Mouse (Mus musculus) lung, postnatal 10 days (tissue): ENCODE results near the gene 9230112D13Rik.

Source experiments
- DNase-seq: peaks from one replicate; pipeline ENCODE4 v3.0.0; 2021

Gene 9230112D13Rik

DNA sequence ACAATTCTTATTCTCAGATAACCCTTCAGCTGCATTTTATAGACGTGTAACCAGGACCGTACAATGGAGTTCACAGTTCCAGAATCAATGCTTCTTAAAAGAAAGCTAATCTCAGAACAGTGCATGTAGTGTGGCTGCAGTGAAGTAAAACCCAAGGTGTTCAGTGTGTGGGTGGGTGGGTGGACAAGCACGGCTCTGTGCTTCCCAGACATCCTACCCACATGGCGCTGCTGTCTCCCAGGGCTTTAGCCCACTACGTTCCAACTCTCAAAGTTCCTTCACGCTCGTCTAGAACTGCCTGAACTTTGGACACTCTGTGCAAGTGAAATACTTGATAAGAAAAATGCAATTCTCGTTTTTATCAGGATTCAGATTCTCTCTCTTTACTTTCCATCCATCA, at the start of gene 9230112D13Rik:
TSS of gene 9230112D13Rik (minus strand) at position 101 of the 400 bp plus-strand sequence.
- no peak for DNase-seq

DNA sequence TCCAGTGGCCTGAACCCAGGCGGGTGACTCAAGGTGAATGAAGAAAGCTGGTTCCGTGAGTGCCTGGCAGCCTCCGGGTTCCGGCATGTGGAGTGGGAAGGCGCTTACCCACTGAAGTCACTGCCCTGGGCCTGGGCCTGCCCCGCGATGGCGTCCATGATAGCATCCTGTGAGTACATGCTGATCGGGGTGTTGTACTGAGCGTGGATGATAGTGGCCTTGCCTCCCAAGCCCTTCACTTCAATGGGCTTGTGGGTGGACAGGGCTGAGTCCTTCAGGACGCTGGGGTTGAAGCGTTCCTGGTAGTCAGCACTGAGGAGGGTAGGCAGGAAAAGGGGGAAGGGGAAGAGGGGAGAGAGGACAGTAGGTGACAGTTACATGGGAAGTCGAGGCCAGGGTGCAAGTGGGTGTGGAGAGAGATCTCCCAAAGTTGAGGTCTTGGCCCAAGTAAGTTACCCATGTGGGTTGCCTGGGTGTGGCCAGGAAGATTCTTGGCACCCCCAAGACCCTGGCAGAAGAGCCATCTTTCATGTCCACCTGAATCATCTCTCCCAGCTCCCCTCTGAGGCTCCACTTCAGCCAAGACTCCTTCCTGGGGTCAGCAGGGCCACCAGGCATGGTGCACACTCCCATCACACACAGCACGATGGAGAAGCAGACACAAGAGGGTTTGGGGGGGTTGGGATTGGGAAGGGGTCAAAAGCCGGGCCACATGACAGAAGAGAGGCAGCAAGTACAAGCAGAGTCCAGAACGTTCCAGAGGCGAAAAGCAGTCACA, 49.2 kb upstream of the 9230112D13Rik start:
- no peak for DNase-seq

DNA sequence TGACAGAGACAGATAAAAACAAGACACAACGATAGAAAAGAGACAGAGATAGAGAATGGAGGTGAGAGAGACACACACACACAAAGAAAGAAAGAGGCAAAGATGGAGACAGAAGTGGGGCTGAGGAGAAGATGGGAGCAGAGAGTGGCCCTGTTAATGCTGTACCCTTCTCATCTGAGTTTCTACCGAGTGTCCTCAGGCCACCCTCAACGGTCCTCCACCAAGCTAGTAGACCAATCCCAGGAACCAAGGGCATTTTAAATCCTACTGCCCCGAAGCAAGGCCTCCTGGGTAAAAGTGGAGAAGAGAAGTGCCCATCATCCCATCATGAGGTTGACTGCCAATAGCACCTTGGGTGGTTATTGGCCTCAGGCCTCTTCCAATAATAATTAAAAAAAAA, 48.3 kb upstream of the 9230112D13Rik start:
- DNase-seq: no peak

DNA sequence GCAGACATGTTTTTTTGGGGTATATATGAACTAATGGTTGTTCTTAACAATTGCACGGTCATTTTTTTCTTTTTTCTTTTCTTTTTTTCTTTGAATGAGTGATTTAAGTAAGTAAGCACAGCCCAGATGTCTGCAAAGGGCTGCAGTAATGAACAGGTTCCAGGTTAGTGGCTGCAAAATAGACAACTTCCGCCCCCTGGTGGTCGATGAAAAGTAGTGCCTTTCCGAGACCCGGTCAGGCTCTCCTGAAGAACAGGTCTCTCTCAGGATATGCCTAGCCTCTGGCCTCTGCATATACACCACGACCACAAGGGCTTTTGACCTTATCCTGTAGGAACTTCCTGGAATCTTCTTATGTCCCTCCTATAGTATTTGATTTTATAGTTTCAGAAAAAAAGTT, 47.7 kb upstream of the 9230112D13Rik start:
- DNase-seq: peak; percentile 83

DNA sequence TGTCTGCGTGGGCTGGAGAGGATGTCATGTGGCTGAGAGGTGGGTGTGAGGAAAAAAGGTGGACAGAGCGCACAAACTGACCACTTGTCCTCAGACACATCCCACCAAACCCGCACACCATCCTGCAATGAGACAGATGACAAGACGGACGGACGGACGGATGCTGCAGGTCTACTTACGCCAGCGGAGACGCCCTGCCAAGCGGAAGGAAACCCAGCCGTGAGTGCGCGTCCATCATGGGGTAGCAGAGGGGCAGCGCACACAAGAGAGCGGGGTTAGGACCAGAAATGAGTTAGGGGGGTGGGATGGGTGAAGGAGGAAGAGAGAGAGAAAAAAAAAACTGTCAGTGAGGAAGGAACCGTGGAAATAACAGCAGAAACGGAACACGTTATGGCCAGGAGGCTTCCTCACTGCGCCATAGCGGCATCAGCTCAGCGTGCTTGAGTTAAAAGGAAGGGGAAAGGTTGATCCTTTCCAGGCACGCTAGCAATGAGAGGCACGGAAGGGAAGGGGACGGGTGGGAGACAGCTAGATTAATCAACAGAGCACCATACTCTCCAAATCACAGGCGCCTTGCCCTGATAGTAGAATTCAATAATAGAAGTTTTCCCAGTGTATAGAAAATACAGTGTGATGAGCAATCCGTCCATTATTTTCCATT, 47.1 kb upstream of the 9230112D13Rik start:
- no peak for DNase-seq

DNA sequence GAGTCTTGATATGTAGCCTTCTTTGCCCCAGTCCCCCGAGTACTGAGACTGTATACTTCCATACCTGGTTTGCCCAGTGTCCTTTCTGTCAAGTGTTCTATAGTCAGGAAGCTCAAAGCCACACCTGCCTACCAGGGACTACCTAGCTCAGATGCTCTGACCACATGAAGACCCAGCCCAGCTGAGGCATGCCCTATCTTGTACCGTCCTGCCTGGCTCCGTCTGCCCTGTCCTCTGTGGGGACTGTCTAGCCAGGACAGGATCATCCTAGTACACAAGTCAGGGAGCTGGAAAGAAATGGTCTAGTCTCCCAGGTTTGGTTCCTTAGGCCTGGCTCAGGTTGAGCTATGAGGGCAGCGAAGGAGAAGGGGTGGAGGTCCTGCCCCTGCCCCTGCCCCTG, 46.0 kb upstream of the 9230112D13Rik start:
- DNase-seq: no peak

DNA sequence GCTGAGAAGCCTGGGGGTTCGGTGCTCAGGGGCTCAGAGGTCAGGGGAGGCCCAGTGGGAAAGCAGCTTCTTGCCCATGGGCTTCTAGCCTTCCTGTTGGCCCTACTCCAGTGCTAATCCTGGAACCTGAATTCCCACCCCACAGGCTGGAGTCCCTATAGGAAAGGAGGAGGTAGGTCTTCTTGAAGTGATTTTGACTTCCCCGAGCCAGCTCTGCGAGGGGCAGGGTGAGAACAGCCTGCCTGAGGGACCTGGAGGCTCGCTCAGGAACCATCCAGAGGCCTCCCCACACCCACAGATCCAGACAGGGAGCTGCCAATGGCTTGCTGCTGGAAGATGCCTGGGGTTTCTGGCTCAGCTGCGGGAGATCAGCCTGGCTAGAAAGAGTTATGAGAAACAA, 45.1 kb upstream of the 9230112D13Rik start:
- no peak for DNase-seq

DNA sequence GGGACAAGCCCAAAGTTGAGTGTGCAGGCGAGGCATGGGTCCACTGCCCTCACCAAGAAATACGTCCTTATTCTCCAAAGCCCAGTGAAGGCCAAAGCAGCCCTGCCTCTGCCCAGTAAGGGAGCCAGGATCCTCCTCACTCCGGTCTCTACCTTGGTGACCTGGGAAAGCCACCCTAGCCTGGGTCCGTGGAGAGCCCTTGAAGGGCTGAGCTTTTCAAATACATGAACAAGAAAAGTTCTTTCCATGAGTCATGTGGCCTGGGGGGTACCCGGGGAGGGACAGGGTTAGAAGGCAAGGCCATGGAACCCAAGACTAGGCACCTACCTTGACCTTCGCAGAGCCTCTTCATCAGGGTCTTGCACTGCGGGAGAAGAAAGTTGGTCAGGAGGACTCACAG, 43.9 kb upstream of the 9230112D13Rik start:
- no peak for DNase-seq

DNA sequence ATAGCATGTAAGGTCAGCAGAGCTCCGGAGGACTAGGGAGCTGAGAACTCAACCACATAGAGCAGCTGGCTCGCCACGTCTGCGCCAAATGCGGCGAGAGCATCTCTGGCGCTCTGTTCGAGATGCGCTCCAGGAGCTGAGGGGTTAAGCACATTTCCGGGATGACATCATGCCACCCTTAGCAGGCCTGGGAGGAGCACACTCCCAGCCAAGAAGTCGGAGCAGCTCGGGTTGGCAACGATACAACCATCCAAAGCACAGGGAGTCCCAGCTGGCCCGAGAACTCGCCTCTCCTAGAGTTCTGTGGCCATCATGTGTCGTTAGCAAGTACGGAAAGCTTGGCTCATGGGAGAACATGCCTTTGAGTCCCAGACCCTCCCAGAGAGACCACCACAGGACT, 43.1 kb upstream of the 9230112D13Rik start:
- DNase-seq: peak; percentile 88

DNA sequence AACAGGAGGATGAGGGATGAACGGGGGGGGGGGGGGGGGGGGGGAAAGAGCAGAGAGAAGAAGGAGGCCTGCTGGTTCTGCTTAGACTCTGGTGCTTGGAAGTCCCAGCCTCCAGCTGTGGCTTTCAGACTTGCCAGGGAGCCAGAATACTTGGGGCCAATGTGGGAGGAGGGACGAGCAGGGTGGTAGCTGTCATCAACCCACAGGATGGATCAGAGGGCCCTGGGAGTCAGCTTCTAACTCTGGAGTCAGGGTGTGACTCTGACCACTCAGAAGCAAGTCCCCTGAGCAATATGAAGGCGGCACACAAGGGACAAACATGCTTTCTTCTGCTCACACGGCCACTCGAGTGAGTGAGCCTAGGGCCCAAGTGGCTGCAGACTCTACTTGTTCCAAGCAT, 42.0 kb upstream of the 9230112D13Rik start:
- DNase-seq: peak; percentile 78

DNA sequence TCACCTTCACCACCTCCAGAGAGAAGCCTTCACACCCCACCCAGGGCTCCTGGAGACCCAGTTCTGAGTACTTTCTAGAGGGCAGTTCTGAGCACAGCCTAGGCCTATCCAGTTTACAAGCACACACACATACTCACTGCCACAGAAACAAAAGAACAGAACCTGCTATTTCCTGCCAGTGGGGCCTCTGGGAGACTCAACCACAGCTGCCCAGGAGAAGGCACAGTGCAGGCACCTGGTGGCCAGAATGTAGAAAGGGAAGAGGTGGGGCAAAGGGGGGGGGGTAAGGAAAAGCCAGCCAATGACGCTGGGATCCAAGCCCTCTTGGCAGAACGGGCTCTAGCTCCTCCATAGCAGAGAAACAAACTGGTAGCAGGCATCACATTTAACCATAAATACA, 39.8 kb upstream of the 9230112D13Rik start:
- no peak for DNase-seq

DNA sequence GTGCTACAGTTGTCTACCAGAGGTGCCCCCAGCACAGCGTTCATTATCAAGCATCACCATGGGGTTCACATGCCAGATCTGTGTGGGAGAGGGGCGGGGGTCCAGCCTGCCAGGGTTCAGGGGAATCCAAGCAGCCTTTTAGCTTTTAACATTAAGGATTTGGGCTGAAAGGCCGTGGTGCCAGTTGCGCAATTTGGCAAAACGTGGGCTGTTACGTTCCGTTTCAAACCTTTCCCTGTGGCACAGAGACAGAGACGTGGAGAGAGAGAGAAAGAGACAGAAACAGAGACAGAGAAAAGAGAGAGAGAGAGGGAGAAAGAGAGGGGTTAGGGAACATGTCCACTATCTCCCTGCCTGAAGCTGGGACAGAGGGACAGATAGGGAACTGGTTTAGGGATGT, 39.0 kb upstream of the 9230112D13Rik start:
- no peak for DNase-seq

DNA sequence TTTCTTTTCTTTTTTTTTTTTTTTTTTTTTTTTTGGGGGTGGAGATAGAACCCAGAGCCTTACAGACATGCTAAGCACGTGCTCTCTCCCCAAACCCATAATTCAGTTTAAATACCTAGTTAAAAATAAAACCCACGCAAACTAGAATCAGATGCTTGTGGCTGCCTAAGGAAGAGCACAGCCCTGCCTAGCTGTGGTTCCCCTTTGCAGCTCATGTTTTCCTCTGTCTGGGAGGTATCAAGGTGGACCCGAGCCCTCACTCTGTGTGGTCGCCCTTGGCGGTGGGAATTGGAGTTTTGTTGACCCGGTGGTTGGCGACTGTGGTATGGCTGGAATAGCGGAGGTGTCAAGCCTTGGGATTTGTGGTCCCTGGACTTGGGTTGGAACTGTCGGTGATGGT, 36.3 kb upstream of the 9230112D13Rik start:
- no peak for DNase-seq

DNA sequence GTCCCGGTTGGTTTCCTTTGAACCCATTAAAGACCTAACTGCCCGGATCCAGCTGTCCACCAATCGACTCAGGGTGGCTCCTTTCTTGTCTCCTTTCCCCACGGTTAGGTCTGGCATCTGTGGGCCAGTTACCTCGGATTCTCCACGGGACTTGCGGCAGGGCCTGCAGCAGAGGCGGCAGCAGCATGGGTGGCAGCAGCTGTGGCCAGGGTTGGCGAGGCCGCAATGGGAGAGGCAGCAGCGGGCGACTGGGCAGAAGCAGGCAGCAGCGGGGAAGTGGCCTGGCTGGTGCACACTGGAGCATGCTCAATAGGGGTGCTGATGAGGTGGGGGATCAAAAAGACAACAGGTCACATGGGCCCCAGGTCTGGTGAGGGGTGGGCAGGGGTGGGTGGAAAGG, 32.6 kb upstream of the 9230112D13Rik start:
- no peak for DNase-seq

DNA sequence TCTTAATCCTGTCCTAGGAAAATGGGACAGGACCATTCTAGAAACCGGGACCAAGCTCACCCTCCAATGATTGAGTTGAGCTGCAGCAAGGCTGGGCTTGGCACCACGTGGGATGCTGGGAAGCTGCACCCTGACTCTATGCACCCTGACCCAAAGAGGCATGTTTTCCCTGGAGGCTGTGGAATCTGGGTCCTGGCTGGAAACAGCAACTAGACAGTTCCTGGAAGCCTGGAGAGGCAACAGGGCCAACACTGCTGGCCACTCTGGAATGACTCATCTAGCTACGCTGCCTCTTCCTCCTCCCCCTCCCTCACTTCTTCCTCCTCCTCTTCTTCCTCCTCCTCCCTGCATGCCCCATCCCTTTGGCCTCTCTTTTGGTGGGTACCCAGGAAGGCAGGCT, 31.4 kb upstream of the 9230112D13Rik start:
- peak; percentile 68 for DNase-seq

DNA sequence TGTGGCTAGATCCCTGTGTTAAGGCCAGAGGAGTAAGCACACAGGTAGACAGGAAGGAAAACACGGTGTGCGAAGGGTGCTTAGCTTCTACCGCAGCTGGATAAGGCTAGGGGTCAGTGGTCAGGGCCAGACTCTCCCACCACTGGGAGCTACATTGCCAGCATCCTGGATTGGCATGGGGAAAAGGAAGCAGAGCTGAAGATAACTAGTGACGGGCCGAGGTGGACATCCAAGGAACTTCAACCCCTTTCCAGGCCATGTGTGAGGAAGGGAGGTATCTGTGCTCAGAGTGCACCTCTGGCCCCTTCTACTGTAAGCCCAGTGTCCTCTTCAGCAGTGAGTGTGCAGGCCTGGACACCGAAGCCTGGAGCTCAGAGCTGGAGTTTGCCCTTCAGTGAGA, 30.9 kb upstream of the 9230112D13Rik start:
- DNase-seq: no peak

DNA sequence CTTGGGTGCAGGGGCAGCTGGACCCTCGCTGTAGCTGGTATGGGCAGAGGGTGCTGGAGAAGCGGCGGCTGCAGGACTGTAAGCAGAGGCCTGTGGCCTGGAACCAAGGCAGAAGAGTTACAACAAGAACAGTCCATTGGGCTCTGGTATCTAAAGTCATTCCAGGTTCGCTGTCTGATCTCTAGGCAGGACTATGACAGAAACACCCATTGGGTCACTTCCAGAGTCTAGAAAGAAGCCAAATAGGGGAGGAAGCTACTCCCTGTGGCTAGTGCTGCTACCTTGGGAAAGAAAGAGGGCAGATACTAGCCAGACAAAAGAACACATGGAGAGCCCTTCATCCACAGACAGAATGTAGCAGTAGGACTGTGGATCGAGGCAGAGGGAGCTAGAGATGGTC, 29.6 kb upstream of the 9230112D13Rik start:
- DNase-seq: no peak

DNA sequence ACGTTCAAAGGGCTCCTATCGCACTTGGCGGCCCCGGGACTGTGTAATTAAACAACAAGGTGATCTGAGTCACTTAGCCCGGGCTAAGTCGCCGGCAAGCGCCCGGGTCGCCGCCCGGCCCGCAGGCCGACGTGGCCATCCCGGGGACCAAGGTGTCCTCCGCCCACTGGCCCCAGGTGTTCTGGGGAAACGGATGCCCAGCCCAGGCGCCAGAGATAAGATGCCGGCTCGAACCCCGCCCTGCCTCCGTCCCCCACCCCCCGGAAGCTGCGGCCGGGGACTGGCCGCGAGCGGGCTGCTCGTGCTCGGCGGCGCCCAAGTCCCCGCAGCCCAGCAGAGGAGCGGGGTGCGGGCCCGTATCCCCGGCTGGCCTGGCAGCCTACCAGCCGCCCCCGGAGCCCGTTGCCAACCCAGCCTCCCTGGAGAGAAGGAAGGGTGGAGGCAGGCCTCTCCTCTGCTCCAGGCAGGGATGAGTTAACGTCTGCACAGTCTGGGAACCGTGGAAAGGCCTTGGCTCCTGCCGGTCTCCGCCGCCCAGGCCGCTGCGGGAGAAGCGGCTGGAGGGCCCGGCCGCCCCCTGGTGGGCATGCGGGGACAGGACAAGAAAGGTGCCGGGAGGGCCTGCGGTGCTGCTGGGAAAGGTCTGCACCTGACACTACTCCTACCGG, 26.5 kb upstream of the 9230112D13Rik start:
- peak; percentile 89 for DNase-seq

DNA sequence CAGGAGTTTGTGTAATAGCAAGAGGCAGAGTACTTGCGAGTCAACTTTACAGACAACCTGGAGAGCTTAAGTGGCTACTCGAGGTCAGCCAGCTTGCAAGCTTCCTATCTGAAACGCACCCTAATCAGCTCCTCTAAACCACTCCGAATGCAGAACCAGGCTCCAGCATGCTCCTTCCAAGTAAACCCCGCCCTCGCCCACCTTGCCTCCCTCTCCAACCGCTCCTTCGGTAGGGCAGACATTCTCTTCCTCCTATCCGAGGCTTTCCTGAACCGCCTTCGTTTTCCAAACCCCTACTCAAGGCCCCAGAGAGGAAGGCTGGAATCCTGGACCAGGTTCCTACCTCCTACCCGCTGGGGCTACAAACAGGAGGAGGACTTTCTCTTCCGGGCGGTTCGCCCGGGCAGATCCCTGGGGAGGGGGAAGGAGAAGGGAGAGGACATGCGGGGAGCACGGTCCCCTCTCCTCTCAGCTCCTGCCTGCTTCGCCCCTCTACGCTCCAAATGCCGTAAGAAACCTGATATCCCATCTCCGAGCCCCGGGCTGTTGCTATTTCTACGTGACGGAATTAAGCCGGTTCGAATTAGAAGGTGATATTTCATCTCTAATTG, 25.9 kb upstream of the 9230112D13Rik start:
- peak; percentile 75 for DNase-seq

DNA sequence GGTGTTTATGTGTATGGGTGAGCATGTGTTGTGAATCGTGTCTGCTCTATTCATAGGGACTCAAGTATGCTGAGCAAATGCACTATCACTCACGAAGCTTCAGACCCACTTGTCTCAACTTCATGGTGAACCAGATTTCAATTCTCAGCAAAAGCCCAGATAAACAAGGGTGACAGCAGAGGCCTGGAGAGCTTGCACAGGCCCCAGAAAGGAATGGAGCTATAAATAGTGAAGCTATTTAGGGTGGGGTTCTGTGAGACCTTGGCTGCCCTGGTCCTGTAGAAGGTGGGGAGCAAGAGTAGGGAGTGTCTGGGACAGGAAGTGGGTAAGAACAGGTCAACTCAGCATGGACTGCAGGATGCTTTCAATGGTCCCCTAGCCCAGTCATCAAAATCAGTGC, 21.9 kb upstream of the 9230112D13Rik start:
- no peak for DNase-seq

DNA sequence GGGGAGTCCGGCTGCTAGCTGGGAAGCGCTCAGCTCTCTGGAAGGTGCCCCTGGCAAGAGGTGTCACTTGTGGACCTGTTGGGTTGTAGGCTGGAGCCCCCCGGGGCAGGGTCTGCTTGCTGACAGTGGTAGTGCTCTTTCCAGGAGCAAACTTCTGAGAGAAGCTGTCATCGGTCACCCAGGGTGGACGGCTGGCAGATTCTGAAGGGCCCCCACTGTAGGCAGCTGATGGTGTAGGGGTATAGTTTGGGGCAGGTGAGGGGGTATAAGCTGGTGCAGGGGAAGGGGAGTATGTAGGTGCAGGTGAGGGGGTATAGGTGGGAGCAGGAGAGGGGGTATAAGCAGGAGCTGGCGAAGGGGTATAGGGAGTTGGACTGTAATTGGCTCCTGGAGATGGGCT, 21.4 kb upstream of the 9230112D13Rik start:
- DNase-seq: no peak

DNA sequence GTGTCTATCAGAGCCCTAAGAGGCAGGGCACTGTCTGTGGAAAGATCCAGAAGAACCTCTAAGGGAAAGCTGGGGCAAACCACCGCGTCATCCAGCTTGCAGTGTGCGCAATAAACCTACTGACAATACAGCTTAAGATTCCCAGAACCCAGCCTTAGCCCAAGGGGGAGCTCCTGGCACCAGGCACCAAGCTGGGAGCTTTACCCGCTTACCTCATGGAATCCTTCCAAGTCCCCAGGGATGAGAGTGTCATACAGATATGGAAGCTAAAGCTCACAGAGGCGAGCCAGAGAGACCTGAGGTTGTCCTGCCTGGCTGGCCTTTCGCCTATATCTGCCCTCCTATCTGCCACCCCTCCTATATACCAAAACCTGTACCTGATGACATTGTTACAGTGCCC, 21.0 kb upstream of the 9230112D13Rik start:
- DNase-seq: no peak

DNA sequence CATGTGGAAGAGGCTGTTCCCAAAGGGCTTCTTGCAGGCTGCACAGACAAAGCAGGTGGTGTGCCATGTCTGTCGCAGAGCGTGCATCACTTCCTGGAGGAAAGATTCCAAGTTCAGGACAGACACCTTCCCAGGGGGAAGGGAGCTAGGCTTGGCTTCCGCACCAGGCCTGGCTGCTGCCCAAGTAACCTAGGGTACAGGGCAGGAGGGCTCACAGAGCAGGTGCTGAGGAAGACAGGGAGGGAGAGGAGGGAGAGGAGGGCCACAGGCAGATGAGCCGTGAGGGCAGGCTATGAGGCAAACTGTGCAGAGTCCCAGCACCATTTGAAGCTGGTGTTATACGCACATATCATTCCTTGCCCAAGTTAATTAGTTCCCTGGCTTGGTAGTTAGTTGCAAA, 19.3 kb upstream of the 9230112D13Rik start:
- no peak for DNase-seq

DNA sequence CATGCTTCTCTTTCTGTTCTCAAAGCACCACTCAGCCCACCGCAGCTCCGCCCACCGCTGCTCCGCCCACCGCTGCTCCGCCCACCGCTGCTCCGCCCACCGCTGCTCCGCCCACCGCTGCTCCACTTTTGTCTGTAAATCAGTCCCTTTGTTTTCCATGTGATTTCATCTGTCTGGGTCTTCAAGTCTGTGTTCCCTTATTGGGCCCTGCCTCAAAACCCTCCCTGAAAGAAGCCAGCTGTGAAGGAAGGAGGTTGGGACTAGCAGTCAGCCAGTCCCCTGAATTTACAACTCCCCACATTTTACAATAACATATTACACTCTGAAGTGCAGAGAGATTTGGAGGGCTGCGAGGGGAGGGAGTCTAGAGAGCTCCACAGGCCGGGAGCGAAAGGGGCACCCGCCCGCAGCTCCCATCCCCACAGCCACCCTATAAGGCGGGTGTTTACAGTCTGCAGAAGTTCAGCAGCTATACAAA, 18.1 kb upstream of the 9230112D13Rik start:
- DNase-seq: peak; percentile 76
